Mouse (Mus musculus) liver, embryonic 14.5 days (tissue): ENCODE measurements at regions not wholly inside any gene's neighbourhood (a gene's known extent, or its start where the extent isn't known, plus 50 kb on each side); places are given as distances from the start of the nearest gene placed in this dataset.

Experiments
- ATAC-seq: fragments of 200-750 bp; cut with Nextera tagmentation; 2 replicates; pipeline ENCODE4 v1.8.0; 2017; ENCODE audit warnings: moderate number of reproducible peaks, mild to moderate bottlenecking, moderate library complexity; ENCODE audit not compliant: insufficient read depth
- DNase-seq, 3 experiments: peaks; one replicate each; pipeline ENCODE4 v3.0.0-alpha.2; 2012 to 2013; ENCODE audit warnings: low read depth in 3 of 3, low spot score in 3 of 3
- H3K27ac ChIP-seq: fragments of 300-500 bp; sonication (generic); 2 replicates; pipeline ENCODE4 v1.5.1; 2014; ENCODE audit warnings: moderate library complexity, mild to moderate bottlenecking, control low read depth, inconsistent platforms
- H3K27me3 ChIP-seq: fragments of 300-500 bp; sonication (generic); 2 replicates; pipeline ENCODE4 v1.6.1; 2014; ENCODE audit warnings: mild to moderate bottlenecking, low read length, moderate library complexity; ENCODE audit not compliant: control insufficient read depth, insufficient read depth
- H3K36me3 ChIP-seq: fragments of 300-500 bp; sonication (generic); replicated peaks from 2 replicates; pipeline ENCODE4 v1.6.1; 2014; ENCODE audit warnings: low read depth; ENCODE audit not compliant: control insufficient read depth, insufficient read depth
- H3K4me1 ChIP-seq, 2 experiments: fragments of 200-500 bp in 1 of 2; fragments of 300-500 bp in 1 of 2; sonication (generic) in 1 of 2; replicated peaks; 2 replicates each; pipeline ENCODE4 v1.6.1; 2012 to 2014; ENCODE audit warnings: antibody characterized with exemption in 1 of 2, inconsistent platforms in 1 of 2, low read length in 1 of 2; ENCODE audit not compliant: control insufficient read depth in 2 of 2, insufficient read depth in 2 of 2
- H3K4me2 ChIP-seq: fragments of 300-500 bp; sonication (generic); 2 replicates; pipeline ENCODE4 v1.6.1; 2014; ENCODE audit warnings: low read depth, mild to moderate bottlenecking, control low read depth, moderate library complexity
- H3K4me3 ChIP-seq, 2 experiments: fragments of 200-500 bp in 1 of 2; fragments of 300-500 bp in 1 of 2; sonication (generic) in 1 of 2; 2 replicates each; pipeline ENCODE4 v1.5.1; 2012 to 2014; ENCODE audit warnings: low read depth in 2 of 2, low read length in 2 of 2, mild to moderate bottlenecking in 2 of 2, control low read depth in 1 of 2, inconsistent platforms in 1 of 2, moderate library complexity in 1 of 2; ENCODE audit not compliant: insufficient read depth in 1 of 2
- H3K9ac ChIP-seq: fragments of 300-500 bp; sonication (generic); replicated peaks from 2 replicates; pipeline ENCODE4 v1.6.1; 2014; ENCODE audit warnings: mild to moderate bottlenecking, control low read depth, moderate library complexity
- H3K9me3 ChIP-seq: fragments of 300-500 bp; sonication (generic); 2 replicates; pipeline ENCODE4 v1.6.1; 2016; ENCODE audit warnings: low read length, mixed read lengths; ENCODE audit not compliant: control insufficient read depth
- CTCF ChIP-seq: IDR thresholded peaks from 2 replicates; pipeline ENCODE4 v1.5.1; 2016; ENCODE audit warnings: antibody characterized with exemption, low read depth, control low read depth
- EP300 ChIP-seq: IDR thresholded peaks from 2 replicates; pipeline ENCODE4 v1.6.1; 2016; ENCODE audit warnings: antibody characterized with exemption, low read depth
- WGBS: fragments of 180-500 bp; shearing (Covaris S2); extraction: QIAGEN DNeasy Blood & Tissue Kit; methylation state at CpG from one replicate; pipeline ENCODE4 v1.1.7; 2014; ENCODE audit not compliant: insufficient replicate concordance; 5-methylcytosine and 5-hydroxymethylcytosine counted together

- no peak overlapping the region for H3K4me3 ChIP-seq
- H3K36me3 ChIP-seq, result no peaks in the 10 kb centered on the region
- no peaks in the 10 kb centered on the region for H3K4me1 ChIP-seq
- TF ChIP-seq EP300 (no peak), CTCF (no peak)
- no peak overlapping the region for H3K4me2 ChIP-seq
- no peak for DNase-seq
- WGBS, result 38% methylated on average over 4 of the region's 4 CpGs
- H3K27ac ChIP-seq, result no peak overlapping the region
- H3K27me3 ChIP-seq, result no peaks in the 10 kb centered on the region
- ATAC-seq, result no peak
- H3K9me3 ChIP-seq, result no peaks in the 10 kb centered on the region
- H3K9ac ChIP-seq, result no peak overlapping the region
Measured at GRCm38 (mm10) chrX:159156976-159157375, 53.1 kb upstream of the Rps6ka3 start.

DNA sequence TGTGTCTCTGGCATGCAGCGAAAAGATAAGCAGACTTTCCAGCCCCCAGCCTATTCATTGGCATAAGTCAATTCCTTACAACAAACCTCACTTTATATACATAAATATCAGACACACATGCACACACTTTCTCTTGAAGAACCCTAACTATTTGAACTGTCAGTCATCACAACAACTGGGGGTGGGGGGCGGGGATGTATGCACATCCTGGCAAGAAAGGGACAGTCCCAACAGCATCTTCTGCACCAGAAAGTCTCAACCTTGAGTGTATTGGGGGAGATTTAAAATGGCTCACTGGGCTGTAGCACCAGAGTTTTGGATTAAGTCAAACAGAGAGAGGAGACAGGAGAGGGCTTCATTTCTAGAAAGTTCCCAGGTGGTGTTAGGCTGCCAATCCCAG lies 50.4 kb upstream of the Rps6ka3 start:
- no peaks in the 10 kb centered on the region for H3K9me3 ChIP-seq
- 56% methylated on average over 2 of the region's 2 CpGs for WGBS
- TF ChIP-seq CTCF (no peak), EP300 (no peak)
- no peak overlapping the region for H3K4me2 ChIP-seq
- H3K4me3 ChIP-seq, result no peak overlapping the region
- H3K27ac ChIP-seq, result no peak overlapping the region
- H3K4me1 ChIP-seq, result no peaks in the 10 kb centered on the region
- H3K27me3 ChIP-seq, result no peaks in the 10 kb centered on the region
- H3K9ac ChIP-seq, result no peak overlapping the region
- H3K36me3 ChIP-seq, result no peaks in the 10 kb centered on the region
- no peak for DNase-seq
- ATAC-seq, result no peak
